Mouse (Mus musculus) midbrain, embryonic 14.5 days (tissue): ENCODE results near the gene Lemd2. TPM values are rescaled to one million over a fixed set of nuclear protein-coding genes. Genes with fewer than 3 reads are reported as not detected.

Source experiments
- ATAC-seq: fragments of 200-750 bp; cut with Nextera tagmentation; 2 replicates; pipeline ENCODE4 v1.8.0; 2017; ENCODE audit warnings: moderate number of reproducible peaks, moderate library complexity; ENCODE audit not compliant: low FRiP score, low TSS enrichment
- DNase-seq: peaks from one replicate; pipeline ENCODE4 v3.0.0-alpha.2; 2015
- H3K27ac ChIP-seq: fragments of 300-500 bp; sonication (generic); replicated peaks from 2 replicates; pipeline ENCODE4 v1.5.1; 2014; ENCODE audit warnings: mild to moderate bottlenecking, low read depth, low read length, moderate library complexity
- H3K27me3 ChIP-seq: fragments of 300-500 bp; sonication (generic); 2 replicates; pipeline ENCODE4 v1.6.1; 2014; ENCODE audit warnings: low read length, control low read depth, mixed read lengths; ENCODE audit not compliant: control insufficient read depth, insufficient read depth
- H3K36me3 ChIP-seq: fragments of 300-500 bp; sonication (generic); 2 replicates; pipeline ENCODE4 v1.6.1; 2014; ENCODE audit warnings: low read length, control low read depth; ENCODE audit not compliant: control insufficient read depth, insufficient read depth
- H3K4me1 ChIP-seq: fragments of 300-500 bp; sonication (generic); 2 replicates; pipeline ENCODE4 v1.6.1; 2014; ENCODE audit warnings: mild to moderate bottlenecking, antibody characterized with exemption, low read length, control low read depth; ENCODE audit not compliant: control insufficient read depth, insufficient read depth
- H3K4me2 ChIP-seq: fragments of 300-500 bp; sonication (generic); 2 replicates; pipeline ENCODE4 v1.6.1; 2014; ENCODE audit warnings: mild to moderate bottlenecking, low read length, moderate library complexity
- H3K4me3 ChIP-seq: fragments of 300-500 bp; sonication (generic); replicated peaks from 2 replicates; pipeline ENCODE4 v1.5.1; 2014; ENCODE audit warnings: low read depth, low read length
- H3K9ac ChIP-seq: fragments of 300-500 bp; sonication (generic); replicated peaks from 2 replicates; pipeline ENCODE4 v1.6.1; 2014; ENCODE audit warnings: mild to moderate bottlenecking, low read length, moderate library complexity
- H3K9me3 ChIP-seq: fragments of 300-500 bp; sonication (generic); 2 replicates; pipeline ENCODE4 v1.6.1; 2016; ENCODE audit warnings: low read length, control low read depth, mixed read lengths; ENCODE audit not compliant: control insufficient read depth
- WGBS: fragments of 180-500 bp; shearing (Covaris S2); extraction: QIAGEN DNeasy Blood & Tissue Kit; methylation state at CpG from one replicate; pipeline ENCODE4 v1.1.7; 2014; 5-methylcytosine and 5-hydroxymethylcytosine counted together
- polyA plus RNA-seq: library from polyadenylated mRNA; unstranded; fragments of >200 nt; fragmentation: Nextera tagmentation; extraction: Ambion mirVana; gene quantifications from 2 replicates; pipeline ENCODE4 v1.2.1, GENCODE M21; 2014

The Lemd2 gene
- polyA plus RNA-seq, 1 experiment from 2014 or later = 20.8 TPM

DNA sequence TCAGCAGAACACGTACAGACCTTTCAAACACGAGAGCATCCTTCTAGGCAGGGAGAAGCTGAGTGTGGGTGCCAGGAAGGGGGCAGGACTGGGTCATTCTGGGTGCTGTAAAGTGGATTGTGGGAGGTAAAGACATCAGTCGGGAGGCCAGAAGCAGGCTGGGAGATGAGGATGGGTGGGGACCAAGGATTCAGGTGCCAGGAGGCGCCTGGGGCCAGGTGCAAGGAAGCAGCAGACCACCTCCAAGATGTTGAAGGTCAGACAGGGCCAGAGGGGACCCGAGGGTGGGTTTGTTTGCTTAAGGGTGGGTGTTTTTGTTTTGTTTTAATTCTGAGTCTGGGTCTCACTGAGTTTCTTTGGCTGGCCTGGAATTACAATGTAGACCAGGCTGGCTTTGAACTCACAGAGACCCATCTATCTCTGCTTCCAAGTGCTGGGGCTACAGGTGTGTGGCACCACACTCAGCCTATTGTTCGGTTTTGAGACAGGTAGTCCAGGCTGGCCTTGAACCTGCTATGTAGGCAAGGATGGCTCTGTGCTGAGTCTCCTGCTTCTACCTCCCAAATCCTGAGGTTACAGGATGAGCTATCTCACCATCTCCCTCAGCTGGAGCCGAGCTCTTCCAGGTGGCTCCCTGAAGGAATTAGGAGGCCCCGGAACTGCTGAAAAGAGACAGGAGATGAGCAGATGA, 26.3 kb upstream of the Lemd2 start:
- WGBS = 54% methylated on average over 8 of the region's 8 CpGs
- no peak for DNase-seq
- H3K4me3 ChIP-seq = no peak overlapping the region
- no peaks in the 10 kb centered on the region for H3K9me3 ChIP-seq
- no peak overlapping the region for H3K9ac ChIP-seq
- H3K27me3 ChIP-seq = no peaks in the 10 kb centered on the region
- H3K4me2 ChIP-seq = no peak overlapping the region
- H3K36me3 ChIP-seq = no peaks in the 10 kb centered on the region
- H3K27ac ChIP-seq = no peak overlapping the region
- no peak for ATAC-seq
- H3K4me1 ChIP-seq = peaks cover 39% of the 10 kb centered on the region

DNA sequence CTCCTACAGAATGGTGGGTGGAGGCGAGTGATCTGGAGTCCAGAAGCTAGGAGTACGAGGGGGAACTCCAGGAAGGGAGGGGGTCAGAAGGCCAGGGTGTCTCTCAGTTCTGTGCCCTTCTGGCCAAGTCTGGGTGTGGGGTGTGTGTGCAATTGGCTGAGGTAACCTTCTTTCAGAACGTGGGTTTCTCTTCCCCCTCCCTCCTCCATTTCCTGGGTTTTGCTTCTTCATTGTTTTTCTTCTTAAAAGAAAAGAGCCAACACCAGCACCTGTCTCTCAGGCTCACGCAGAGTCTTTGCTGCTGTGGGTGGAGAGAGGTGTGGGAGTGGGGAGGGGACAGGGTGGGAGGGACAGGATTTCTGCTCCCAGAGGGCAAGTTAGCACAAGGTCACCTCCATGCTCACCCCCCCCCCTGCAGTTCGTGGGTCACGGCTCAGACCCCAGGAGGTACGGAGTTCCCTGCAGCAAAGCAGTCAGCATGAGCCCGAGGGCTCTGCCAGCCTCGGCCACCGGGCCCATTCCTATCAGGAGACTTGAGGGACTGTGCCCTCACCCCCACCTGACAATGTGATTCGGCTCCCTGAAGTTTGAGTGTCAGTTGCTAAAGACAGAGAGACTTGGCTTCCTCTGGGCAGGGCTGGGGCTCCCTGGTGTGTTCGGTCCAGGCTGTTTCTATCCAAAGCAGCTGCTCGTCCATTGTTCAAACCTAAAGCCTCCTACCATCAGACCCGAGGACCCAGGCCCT, 25.6 kb upstream of the Lemd2 start:
- no peak overlapping the region for H3K4me2 ChIP-seq
- DNase-seq (no peak), ATAC-seq (no peak)
- H3K27me3 ChIP-seq = no peaks in the 10 kb centered on the region
- H3K9me3 ChIP-seq = no peaks in the 10 kb centered on the region
- no peak overlapping the region for H3K27ac ChIP-seq
- H3K4me3 ChIP-seq = no peak overlapping the region
- no peaks in the 10 kb centered on the region for H3K36me3 ChIP-seq
- 6% methylated on average over 14 of the region's 14 CpGs for WGBS
- peaks cover 43% of the 10 kb centered on the region for H3K4me1 ChIP-seq
- H3K9ac ChIP-seq = no peak overlapping the region

DNA sequence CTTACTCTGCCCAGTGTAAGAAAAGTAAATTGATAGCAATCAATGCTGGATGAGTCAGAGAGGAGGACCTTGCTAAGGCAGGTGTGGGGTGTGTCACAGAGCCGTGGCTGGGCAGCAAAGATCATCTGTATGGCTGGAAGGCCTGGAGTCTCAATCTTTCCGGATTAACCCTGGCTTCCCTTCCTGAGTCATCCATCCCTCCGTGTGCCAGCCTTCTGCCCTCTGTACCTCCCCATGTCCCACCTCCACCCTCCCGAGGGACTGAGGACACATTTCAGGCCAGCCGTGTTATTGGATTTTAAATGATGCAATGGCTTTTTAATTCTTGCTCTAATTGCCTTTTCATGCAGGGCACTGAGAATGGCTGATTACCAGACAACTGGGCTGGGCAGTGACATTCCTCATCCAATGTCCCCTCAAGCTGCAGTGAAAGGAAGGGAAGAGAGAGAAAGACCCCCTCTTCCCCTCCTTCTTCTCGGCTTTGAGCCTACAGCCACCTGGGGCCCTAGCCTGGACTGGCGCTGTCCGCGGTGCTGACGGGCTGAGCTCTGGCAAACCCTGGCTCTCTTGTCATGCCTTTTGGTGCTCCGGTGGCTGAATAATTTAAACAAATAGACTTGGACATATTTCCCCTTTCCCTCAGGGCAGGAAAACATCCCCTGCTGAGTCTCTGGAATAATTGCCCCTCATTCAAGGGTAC, 24.1 kb upstream of the Lemd2 start:
- DNase-seq (peak; percentile 81), ATAC-seq (peak; percentile 43; the same call in 1 of the 2 replicates)
- Histone ChIP-seq H3K4me1 (peaks cover 43% of the 10 kb centered on the region), H3K36me3 (no peaks in the 10 kb centered on the region), H3K9ac (no peak overlapping the region; the same call in 1 of the 2 replicates), H3K27me3 (no peaks in the 10 kb centered on the region), H3K4me3 (no peak overlapping the region), H3K27ac (peak overlapping the region; percentile 68), H3K4me2 (no peak overlapping the region), H3K9me3 (no peaks in the 10 kb centered on the region)
- 9% methylated on average over 11 of the region's 11 CpGs for WGBS

DNA sequence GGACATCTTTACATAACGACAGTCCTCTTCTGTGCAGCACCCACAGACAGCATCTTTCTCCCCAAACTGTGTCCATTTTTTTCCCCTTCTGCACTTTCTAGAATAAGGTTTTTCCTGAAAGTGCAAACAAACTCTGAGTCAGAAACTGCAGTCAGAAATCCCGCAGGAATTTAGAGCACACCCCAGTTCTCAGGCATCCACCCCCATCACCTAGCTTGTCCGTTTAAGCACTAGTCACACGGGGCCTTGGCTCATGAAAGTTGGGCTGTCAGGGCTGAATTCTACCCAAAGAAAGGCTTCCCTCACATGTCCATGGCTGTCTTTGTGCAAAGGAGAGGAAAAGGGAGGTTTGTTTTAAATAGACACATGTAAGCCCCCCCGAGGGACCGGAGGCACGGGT, 23.0 kb upstream of the Lemd2 start:
- Histone ChIP-seq H3K4me1 (peaks cover 43% of the 10 kb centered on the region), H3K4me2 (no peak overlapping the region), H3K27me3 (no peaks in the 10 kb centered on the region), H3K36me3 (no peaks in the 10 kb centered on the region), H3K4me3 (no peak overlapping the region), H3K9ac (no peak overlapping the region), H3K27ac (0 out of 2 replicates have a peak overlapping the region, but pooled peaks have one; percentile 32), H3K9me3 (no peaks in the 10 kb centered on the region)
- ATAC-seq (no peak), DNase-seq (no peak)
- 45% methylated on average over 7 of the region's 7 CpGs for WGBS

DNA sequence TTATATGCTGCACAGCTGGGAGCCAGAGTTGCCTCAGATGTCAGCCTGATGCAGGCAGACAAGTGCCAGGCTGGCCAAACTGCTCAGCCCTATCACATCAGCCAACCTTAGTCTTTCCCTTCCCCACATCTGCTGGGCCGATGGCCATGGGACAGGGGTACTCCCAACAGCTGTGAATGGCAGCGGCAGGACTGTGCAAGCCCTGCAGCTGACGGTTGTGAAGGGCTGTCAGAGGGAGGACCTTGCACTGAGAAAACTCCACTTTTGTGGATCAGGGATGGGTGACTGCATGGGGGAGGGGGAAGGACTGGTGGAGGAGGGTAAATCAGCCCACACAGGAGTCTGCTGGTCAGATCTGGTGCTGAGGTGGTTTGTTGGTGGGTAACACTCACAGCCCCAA, 22.4 kb upstream of the Lemd2 start:
- 37% methylated on average over 3 of the region's 3 CpGs for WGBS
- Histone ChIP-seq H3K9ac (no peak overlapping the region), H3K4me2 (no peak overlapping the region), H3K36me3 (no peaks in the 10 kb centered on the region), H3K4me1 (peaks cover 43% of the 10 kb centered on the region), H3K4me3 (no peak overlapping the region), H3K27ac (no peak overlapping the region), H3K27me3 (no peaks in the 10 kb centered on the region), H3K9me3 (no peaks in the 10 kb centered on the region)
- DNase-seq = no peak
- no peak for ATAC-seq

DNA sequence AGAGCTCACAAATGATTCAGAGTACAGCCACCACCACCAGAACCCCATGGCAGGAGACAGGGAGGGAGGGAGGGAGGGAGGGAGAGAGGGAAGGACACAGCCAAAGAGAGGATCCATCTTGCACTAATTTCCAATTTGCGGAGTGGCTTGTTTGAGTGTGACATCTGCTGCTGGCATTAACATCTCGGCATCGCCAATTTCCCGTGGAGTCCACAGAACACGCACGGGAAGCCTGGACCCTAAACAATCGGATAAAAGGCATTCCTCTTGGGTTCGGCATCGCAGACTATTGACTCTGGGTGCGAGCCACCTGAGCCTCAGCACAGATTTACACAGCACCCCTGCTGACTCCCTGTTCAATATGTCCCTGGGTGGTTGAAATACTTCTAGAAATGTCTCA, 21.5 kb upstream of the Lemd2 start:
- 32% methylated on average over 10 of the region's 10 CpGs for WGBS
- Histone ChIP-seq H3K4me3 (no peak overlapping the region), H3K27me3 (no peaks in the 10 kb centered on the region), H3K4me1 (peaks cover 43% of the 10 kb centered on the region), H3K36me3 (no peaks in the 10 kb centered on the region), H3K9ac (no peak overlapping the region), H3K9me3 (no peaks in the 10 kb centered on the region), H3K27ac (no peak overlapping the region), H3K4me2 (no peak overlapping the region)
- ATAC-seq (no peak), DNase-seq (no peak)

DNA sequence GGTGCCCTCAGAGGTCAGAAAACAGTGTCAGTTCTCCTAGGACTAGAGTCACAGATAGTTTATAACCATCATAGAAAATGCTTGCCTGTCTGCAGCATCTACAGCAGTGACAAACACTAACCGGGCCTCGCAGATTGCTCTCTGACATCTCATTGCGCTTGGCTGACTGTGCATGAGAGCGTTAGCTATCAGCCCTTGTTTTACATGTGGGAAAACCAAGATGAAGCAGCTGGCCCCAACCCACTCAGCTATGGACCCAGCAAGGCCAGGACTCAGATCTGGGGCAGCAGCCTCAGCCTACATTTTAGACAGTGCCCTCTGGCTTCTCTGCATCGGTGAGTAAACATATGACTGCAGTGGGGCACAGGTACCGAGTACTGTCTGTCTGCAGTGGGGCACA, 19.6 kb upstream of the Lemd2 start:
- Histone ChIP-seq H3K36me3 (no peaks in the 10 kb centered on the region), H3K9me3 (no peaks in the 10 kb centered on the region), H3K4me1 (peaks cover 35% of the 10 kb centered on the region), H3K4me2 (no peak overlapping the region), H3K9ac (no peak overlapping the region), H3K27me3 (no peaks in the 10 kb centered on the region), H3K27ac (no peak overlapping the region), H3K4me3 (no peak overlapping the region)
- DNase-seq (no peak), ATAC-seq (no peak)
- 91% methylated on average over 6 of the region's 6 CpGs for WGBS

DNA sequence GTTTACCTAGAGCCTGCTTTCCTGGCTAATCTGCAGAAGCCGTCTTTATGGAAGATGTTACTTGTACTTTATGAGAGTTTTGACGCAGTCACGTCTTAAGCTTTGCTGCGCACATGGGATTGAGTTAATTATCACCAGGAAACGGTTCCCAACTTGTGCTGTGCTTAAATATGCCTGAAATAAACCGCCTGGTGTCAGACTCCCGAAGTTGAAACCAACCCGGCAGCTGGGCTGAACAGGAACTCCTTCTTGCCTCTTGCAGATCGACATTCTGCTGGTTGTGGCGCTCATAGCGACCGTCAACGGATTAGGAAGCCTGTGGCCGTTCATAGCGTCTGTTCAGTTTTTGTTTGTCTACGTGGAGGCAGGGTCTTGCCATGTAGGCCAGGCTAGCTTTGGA, 17.3 kb upstream of the Lemd2 start:
- Histone ChIP-seq H3K27me3 (no peaks in the 10 kb centered on the region), H3K9me3 (no peaks in the 10 kb centered on the region), H3K27ac (no peak overlapping the region), H3K4me2 (no peak overlapping the region), H3K4me1 (peaks cover 17% of the 10 kb centered on the region), H3K9ac (no peak overlapping the region), H3K4me3 (no peak overlapping the region), H3K36me3 (no peaks in the 10 kb centered on the region)
- 89% methylated on average over 16 of the region's 16 CpGs for WGBS
- DNase-seq (no peak), ATAC-seq (no peak)
